Mouse (Mus musculus) cerebellum, adult 2 months (tissue): Measurements from ENCODE around the gene Recql5. TPM values are rescaled to one million over a fixed set of nuclear protein-coding genes. Genes with fewer than 3 reads are reported as not detected.
A peak's percentile ranks its signal among the peaks of the same experiment; 100 is the strongest.

Experiments
- DNase-seq, 2 experiments: peaks; one replicate each; pipeline ENCODE4 v3.0.0; 2021
- H3K27ac ChIP-seq: fragments of 200-500 bp; 2 replicates; pipeline ENCODE4 v1.5.1; 2012; ENCODE audit warnings: low read length, control low read depth, inconsistent platforms; ENCODE audit not compliant: insufficient read depth
- H3K27me3 ChIP-seq: fragments of 200-500 bp; 2 replicates; pipeline ENCODE4 v1.6.1; 2012; ENCODE audit warnings: inconsistent platforms, mild to moderate bottlenecking, low read length, moderate library complexity; ENCODE audit not compliant: control insufficient read depth, insufficient read depth
- H3K4me1 ChIP-seq: fragments of 200-500 bp; 2 replicates; pipeline ENCODE4 v1.6.1; 2011; ENCODE audit warnings: low read length; ENCODE audit not compliant: control insufficient read depth, insufficient read depth
- H3K4me3 ChIP-seq: fragments of 200-500 bp; replicated peaks from 2 replicates; pipeline ENCODE3; 2011; ENCODE audit warnings: mild to moderate bottlenecking, low read depth, low read length, control low read depth; ENCODE audit not compliant: insufficient read depth
- CTCF ChIP-seq: fragments of 200-500 bp; IDR thresholded peaks from 2 replicates; pipeline ENCODE4 v1.5.1; 2011; ENCODE audit warnings: low read depth, mild to moderate bottlenecking, control low read depth, low read length, moderate library complexity, borderline replicate concordance; ENCODE audit not compliant: insufficient read depth
- POLR2A ChIP-seq: fragments of 200-500 bp; IDR thresholded peaks from 2 replicates; pipeline ENCODE4 v1.6.1; 2011; ENCODE audit warnings: low read length, control low read depth, borderline replicate concordance; ENCODE audit not compliant: insufficient read depth
- WGBS: fragments of 180-500 bp; shearing (Covaris S2); methylation state at CpG from one replicate; pipeline ENCODE4 v1.1.7; 2018; 5-methylcytosine and 5-hydroxymethylcytosine counted together
- polyA plus RNA-seq: library from polyadenylated mRNA; depleted of rRNA; stranded (reverse); fragments of >200 nt; gene quantifications from 2 replicates; pipeline ENCODE4 v1.2.3, GENCODE M21; 2012

Recql5 gene
- polyA plus RNA-seq, 1 experiment = 24.7 TPM

DNA sequence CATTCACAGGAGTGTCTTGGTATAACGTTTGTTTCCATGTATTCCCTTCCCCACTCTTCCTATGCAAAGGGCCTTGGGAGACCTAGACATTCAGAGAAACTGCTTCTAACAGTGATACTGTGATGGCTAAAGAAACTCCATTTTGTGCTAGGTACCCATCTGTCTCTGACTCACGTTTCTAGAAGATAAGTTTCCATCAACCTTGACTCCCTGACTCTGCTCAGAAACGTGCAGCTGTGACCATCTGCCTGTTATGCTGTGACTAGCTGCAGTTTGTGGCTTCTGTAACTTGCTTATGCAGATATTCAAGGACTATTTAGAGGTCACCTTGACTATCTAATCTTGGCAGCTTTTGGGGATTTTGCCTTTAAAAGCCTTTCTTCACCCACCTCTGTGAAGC lies 2.0 kb downstream of the Recql5 start:
- Histone ChIP-seq H3K4me3 (no peak overlapping the region), H3K4me1 (no peaks in the 10 kb centered on the region), H3K27me3 (no peaks in the 10 kb centered on the region), H3K27ac (no peak overlapping the region)
- WGBS = 53% methylated on average over 3 of the region's 3 CpGs
- DNase-seq = no peak
- TF ChIP-seq CTCF (no peak), POLR2A (no peak)

GRCm38 (mm10) chr11:115929818-115930217 lies 3.5 kb downstream of the Recql5 start:
- Histone ChIP-seq H3K27ac (no peak overlapping the region), H3K27me3 (no peaks in the 10 kb centered on the region), H3K4me3 (no peak overlapping the region), H3K4me1 (no peaks in the 10 kb centered on the region)
- 76% methylated on average over 3 of the region's 3 CpGs for WGBS
- TF ChIP-seq POLR2A (no peak), CTCF (no peak)
- no peak for DNase-seq

DNA sequence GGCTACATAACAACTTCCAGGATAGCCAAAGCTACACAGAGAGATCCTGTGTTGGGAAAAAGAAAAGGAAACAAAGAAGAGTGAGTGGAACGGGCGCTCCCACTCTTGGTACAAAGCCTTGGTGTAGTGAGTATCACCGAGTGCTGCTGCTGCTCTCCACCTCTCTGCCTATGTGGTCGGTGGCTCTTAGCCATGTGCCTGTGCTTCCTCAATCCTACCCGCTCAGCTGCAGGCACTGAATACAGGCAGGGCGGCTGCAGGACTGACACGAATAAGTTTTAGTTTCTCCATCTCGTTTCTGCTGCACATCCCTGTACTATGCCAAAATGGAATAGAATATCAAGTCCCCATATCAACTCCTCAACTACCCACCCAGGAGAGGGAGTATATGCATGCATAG lies 4.2 kb downstream of the Recql5 start:
- DNase-seq = no peak

GRCm38 (mm10) chr11:115921986-115922385 lies 11.3 kb downstream of the Recql5 start:
- no peaks in the 10 kb centered on the region for H3K4me1 ChIP-seq
- no peak overlapping the region for H3K4me3 ChIP-seq
- no peak overlapping the region for H3K27ac ChIP-seq
- 87% methylated on average over 1 of the region's 1 CpGs for WGBS
- no peak for DNase-seq
- TF ChIP-seq CTCF (no peak), POLR2A (no peak)
- no peaks in the 10 kb centered on the region for H3K27me3 ChIP-seq

More for the DNA sequence above, 4.2 kb downstream of the Recql5 start:
- TF ChIP-seq POLR2A = no peak
- TF ChIP-seq CTCF = no peak
- Histone ChIP-seq H3K27me3 (no peaks in the 10 kb centered on the region), H3K4me1 (no peaks in the 10 kb centered on the region), H3K27ac (no peak overlapping the region), H3K4me3 (no peak overlapping the region)
- WGBS = 91% methylated on average over 8 of the region's 8 CpGs

DNA sequence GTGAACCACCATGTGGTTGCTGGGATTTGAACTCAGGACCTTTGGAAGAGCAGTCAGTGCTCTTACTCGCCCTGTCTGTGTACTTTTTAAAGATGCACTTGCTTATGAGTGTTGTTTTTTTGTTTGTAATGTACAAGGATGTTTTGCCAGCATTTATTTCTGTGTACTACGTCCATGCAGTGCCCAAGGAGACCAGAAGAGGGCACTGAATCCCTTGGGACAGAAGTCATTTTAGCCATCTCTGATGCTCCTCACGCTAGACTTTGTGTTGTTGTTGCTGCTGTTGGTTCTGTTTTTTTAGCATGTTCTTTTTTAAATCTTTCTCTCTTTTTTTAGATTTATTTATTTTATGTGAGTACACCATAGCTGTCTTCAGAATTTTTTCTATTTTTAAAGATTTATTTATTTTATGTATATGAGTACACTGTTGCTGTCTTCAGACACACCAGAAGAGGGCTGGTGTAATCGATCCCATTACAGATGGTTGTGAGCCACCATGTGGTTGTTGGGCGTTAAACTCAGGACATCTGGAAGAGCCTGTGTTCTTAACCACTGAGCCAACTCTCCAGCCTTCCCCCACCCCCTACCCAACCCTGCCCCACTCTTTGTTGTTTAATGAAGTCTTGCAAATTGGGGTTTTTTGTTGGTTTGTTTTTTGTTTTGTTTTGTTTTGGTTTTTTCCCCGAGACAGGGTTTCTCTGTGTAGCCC lies 13.0 kb downstream of the Recql5 start:
- DNase-seq = peak; percentile 46 to 64
- 23% methylated on average over 6 of the region's 6 CpGs for WGBS
- no peaks in the 10 kb centered on the region for H3K27me3 ChIP-seq
- H3K4me1 ChIP-seq = no peaks in the 10 kb centered on the region
- TF ChIP-seq POLR2A (no peak), CTCF (peak; percentile 70)
- H3K27ac ChIP-seq = no peak overlapping the region
- no peak overlapping the region for H3K4me3 ChIP-seq

DNA sequence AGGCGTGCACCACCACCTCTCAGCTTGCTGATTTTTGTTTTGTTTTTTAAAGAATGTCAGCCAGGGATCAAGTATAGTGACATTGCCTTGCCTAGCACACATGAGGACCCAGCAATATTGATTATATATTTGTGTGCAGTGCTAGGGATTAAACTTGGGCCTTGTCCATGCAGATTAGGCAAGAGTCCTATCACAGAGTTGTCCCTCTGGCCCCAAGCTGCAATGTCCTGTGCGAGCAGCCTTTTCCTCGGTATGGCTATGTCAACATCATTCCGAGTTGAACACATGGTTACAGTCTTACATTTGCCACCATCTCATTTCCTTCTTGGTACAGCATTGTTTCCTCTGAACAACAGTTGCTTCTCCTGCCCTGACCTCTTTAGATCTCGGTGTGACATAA lies 14.2 kb downstream of the Recql5 start:
- H3K4me3 ChIP-seq = no peak overlapping the region
- WGBS = 94% methylated on average over 5 of the region's 5 CpGs
- H3K27me3 ChIP-seq = no peaks in the 10 kb centered on the region
- no peak for DNase-seq
- H3K27ac ChIP-seq = no peak overlapping the region
- no peaks in the 10 kb centered on the region for H3K4me1 ChIP-seq
- TF ChIP-seq CTCF (no peak), POLR2A (no peak)

DNA sequence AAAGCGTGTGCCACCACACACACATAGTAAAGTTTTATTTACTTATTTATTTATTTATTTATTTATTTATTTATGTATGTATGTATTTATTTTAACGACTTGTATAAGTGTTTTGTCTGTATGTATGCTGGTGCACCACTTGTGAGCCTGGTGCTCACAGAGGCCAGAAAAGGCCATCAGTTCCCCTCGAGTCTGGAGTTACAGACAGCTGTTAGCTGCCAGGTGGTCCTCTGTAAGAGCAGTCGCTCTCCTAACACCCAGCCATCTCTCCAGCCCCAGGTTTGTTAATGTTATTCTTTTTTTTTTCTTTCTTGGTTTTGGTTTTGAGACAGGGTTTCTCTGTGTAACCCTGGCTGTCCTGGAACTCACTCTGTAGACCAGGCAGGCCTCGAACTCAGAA lies 14.6 kb downstream of the Recql5 start:
- Histone ChIP-seq H3K4me3 (no peak overlapping the region), H3K4me1 (no peaks in the 10 kb centered on the region), H3K27ac (no peak overlapping the region), H3K27me3 (no peaks in the 10 kb centered on the region)
- WGBS = 84% methylated on average over 5 of the region's 5 CpGs
- no peak for TF ChIP-seq POLR2A
- no peak for TF ChIP-seq CTCF
- no peak for DNase-seq

- Histone ChIP-seq H3K4me1 (no peaks in the 10 kb centered on the region), H3K4me3 (no peak overlapping the region), H3K27ac (no peak overlapping the region), H3K27me3 (no peaks in the 10 kb centered on the region)
- no peak for TF ChIP-seq POLR2A
- whole genome bisulfite sequencing = 89% methylated on average over 4 of the region's 4 CpGs
- DNase-seq = no peak
These were observed 16.7 kb downstream of the Recql5 start for GRCm38 (mm10) chr11:115916579-115916978.
